Comparison of ENCODE assay signal across 8 mouse cellular contexts in the genomic region with DNA sequence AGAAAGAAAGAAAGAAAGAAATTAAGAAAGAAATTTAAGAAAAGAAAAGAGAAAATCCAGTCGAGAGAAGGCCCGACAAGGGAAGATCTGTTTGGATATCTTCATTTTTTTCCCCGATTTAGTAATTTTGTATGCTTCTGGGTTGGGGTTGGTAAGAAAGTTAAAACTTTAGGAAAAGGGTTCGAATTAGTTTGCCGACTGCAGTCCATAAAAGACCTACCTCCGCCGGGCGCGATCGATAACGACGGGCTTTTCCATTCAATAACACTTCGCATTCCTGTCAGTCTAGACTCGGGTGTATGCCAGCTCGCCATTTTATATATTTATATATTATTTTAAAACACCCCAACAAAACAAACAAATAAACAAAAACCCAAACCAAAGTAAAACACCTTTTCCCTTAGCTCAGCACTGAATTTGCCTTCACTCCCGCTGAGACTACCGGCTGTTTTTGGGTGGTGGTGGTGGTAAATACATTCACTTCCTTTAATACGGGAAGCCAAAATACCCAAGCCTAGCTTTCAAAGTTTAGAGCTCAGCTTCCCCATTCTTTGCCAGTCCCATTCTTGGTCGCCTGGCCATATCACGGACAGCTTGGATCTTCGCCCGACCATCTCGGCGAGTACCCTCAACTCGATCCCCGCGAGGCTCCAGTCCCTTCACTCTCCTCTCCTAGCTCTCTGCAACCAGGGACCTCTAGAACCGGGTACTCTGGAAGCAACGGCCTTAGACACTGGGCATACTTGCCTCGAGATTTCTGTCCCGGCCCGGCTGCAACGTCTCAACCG. TPM values are rescaled to one million over a fixed set of nuclear protein-coding genes. Genes with fewer than 3 reads are reported as not detected.
DNase-seq lines count a peak whose midpoint lies in the region; ATAC-seq lines count a peak whose summit lies in the region.

No protein-coding gene starts in this region.

- H3K4me3 ChIP-seq in limb, embryonic 13.5 days, result peak overlapping the region; percentile 52

- WGBS in limb, embryonic 13.5 days, result 2% methylated on average over 34 of the region's 34 CpGs

- no peaks in the 10 kb centered on the region for H3K36me3 ChIP-seq in limb, embryonic 13.5 days

- peak overlapping the region; percentile 79 for H3K9ac ChIP-seq in limb, embryonic 13.5 days

- peak; percentile 38 to 43 for DNase-seq in cerebellum, postnatal 14 days
- DNase-seq in cerebellum, adult 18-20 months, result no peak
- peak; percentile 16 for DNase-seq in thymus, postnatal 4 days
- DNase-seq in thymus, postnatal 14 days, result no peak
- no peak for DNase-seq in adrenal gland, adult 2 months
- DNase-seq in spleen, adult 12 weeks (ENCODE audit: low spot score), result no peak

- ATAC-seq in limb, embryonic 13.5 days (ENCODE audit: low FRiP score, low read depth), result no peak
- no peak for ATAC-seq in monocyte, adult 5-6 weeks (replicated peaks; ENCODE audit: insufficient number of reproducible peaks, low FRiP score, low TSS enrichment, poor library complexity, severe bottlenecking)

- peaks cover 86% of the 10 kb centered on the region for H3K27me3 ChIP-seq in limb, embryonic 13.5 days

- peak overlapping the region; percentile 71 for H3K4me2 ChIP-seq in limb, embryonic 13.5 days (replicated peaks)

- peaks cover 29% of the 10 kb centered on the region for H3K4me1 ChIP-seq in limb, embryonic 13.5 days

- peak overlapping the region; percentile 92 for H3K27ac ChIP-seq in limb, embryonic 13.5 days

- H3K9me3 ChIP-seq in limb, embryonic 13.5 days, result no peaks in the 10 kb centered on the region

RNA-seq across cellular contexts. Expression of gene Emx2, which starts 2.4 kb away (rescaled TPM):
- 18.7 and 18.9 TPM in 2 replicates for polyA plus RNA-seq in limb, embryonic 13.5 days (2015; fragmentation: Nextera tagmentation; extraction: Ambion mirVana)
- total RNA-seq in adrenal gland, adult 2 months (2021), result under 1 TPM in 1 of 2 experiments, not detected in 1; 0.55 TPM
- 0.18 and 0.24 TPM in 2 replicates for polyA plus RNA-seq in adrenal gland, adult 2 months (2012; rRNA removed)
- total RNA-seq in monocyte, adult 5-6 weeks (2017), result not detected in 3 replicates

Comparison
In these comparisons a context has a peak if more than half of its experiments do, and no peak if none do; other contexts are left out.
1. DNase-seq: peak in cerebellum, postnatal 14 days (2 of 2) and thymus, postnatal 4 days (single experiment); none in cerebellum, adult 18-20 months (0 of 2), thymus, postnatal 14 days (single experiment), adrenal gland, adult 2 months (single experiment) and spleen, adult 12 weeks (single experiment).